Mouse (Mus musculus) C2C12 (cell line): ENCODE measurements at regions not wholly inside any gene's neighbourhood (a gene's known extent, or its start where the extent isn't known, plus 50 kb on each side); places are given as distances from the start of the nearest gene placed in this dataset.

Source experiments
- FOSL1 ChIP-seq: IDR thresholded peaks from one replicate; pipeline ENCODE4 v1.8.0; 2011; ENCODE audit warnings: mild to moderate bottlenecking, low read length; ENCODE audit not compliant: poor library complexity, insufficient read depth, severe bottlenecking
- MAX ChIP-seq: IDR thresholded peaks from one replicate; pipeline ENCODE4 v1.6.1; 2011; ENCODE audit warnings: mild to moderate bottlenecking, control low read depth
- MYOG ChIP-seq: IDR thresholded peaks from one replicate; pipeline ENCODE4 v1.6.1; 2011; ENCODE audit not compliant: control insufficient read depth, insufficient read length; ENCODE audit errors: extremely low read depth

- TF ChIP-seq MYOG (no peak), FOSL1 (no peak), MAX (no peak)
Measured at GRCm38 (mm10) chr1:163618132-163618531, 106.9 kb downstream of the Mettl11b start.
